Mouse (Mus musculus): Measurements from ENCODE around the gene Cbx4.

- TF ChIP-seq CTCF (IDR thresholded peaks at IDR 0.05; ENCODE audit: control insufficient read depth, insufficient read depth, insufficient read length) (no peak), CEBPB (IDR thresholded peaks at IDR 0.05; ENCODE audit: low read depth) (no peak), MYOD1 (IDR thresholded peaks at IDR 0.05; ENCODE audit: control insufficient read depth, insufficient read length, low read depth) (no peak), MAX (IDR thresholded peaks at IDR 0.05) (no peak)
These were observed 48.1 kb downstream of the Cbx4 start for GRCm38 (mm10) chr11:119037780-119038401.

Data from C2C12 (cell line).